Mouse (Mus musculus): ENCODE measurements at regions not wholly inside any gene's neighbourhood (a gene's known extent, or its start where the extent isn't known, plus 50 kb on each side); places are given as distances from the start of the nearest gene placed in this dataset.

DNA sequence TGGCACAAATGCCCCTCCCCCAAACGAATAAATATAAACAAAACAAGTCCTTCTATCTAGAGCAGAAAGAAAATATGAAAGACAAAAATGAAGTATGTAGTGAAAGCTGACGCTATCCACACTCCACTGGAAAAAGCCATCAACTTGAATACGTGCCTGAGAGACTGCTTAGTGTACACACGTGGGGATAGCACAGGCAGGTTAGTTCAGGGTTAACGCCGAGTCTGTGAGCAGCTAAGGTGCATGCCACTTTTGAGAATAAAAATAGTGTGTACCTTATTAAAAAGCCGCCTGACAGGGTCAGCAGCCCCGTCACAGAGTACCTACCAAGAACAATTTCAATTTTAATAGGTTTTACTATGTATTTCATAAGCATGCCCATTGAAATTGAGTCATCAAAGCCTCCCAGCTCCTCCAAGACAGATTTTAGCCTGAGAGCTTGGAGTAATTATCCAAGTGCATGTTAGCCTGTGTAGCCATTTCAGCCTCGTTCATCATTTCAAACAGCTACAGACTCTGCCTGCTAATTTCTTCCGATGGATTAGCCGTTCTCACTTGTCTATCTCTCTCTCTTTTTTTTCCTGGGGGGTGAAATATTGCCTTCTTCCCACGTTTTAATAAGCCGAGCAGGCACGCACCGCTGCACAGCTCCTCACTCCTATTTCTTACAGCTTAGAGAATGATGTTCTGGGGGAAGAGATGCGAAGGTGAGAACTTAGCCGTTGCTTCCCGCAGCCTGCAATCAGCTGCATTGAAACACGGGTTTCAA lies 59.2 kb upstream of the Rrp15 start:
- no peaks in the 10 kb centered on the region for H3K4me1 ChIP-seq (replicated peaks; ENCODE audit: control insufficient read depth, insufficient read depth, low read length)
- H3K4me2 ChIP-seq: no peak overlapping the region
- 69% methylated on average over 19 of the region's 19 CpGs for WGBS
- no peaks in the 10 kb centered on the region for H3K36me3 ChIP-seq (ENCODE audit: control insufficient read depth, insufficient read depth, low read length)
- no peak overlapping the region for H3K9ac ChIP-seq (ENCODE audit: low read depth, low read length)
- no peak for ATAC-seq (replicated peaks; ENCODE audit: low FRiP score)
- H3K27ac ChIP-seq (ENCODE audit: low read depth, low read length): no peak overlapping the region
- H3K9me3 ChIP-seq (ENCODE audit: control insufficient read depth, low read length): no peaks in the 10 kb centered on the region
- no peak for DNase-seq (ENCODE audit: low spot score)
- no peak overlapping the region for H3K4me3 ChIP-seq (ENCODE audit: low read depth, low read length)
- H3K27me3 ChIP-seq (replicated peaks; ENCODE audit: control insufficient read depth, insufficient read depth, low read length): no peaks in the 10 kb centered on the region; the same call in 1 of the 2 replicates

DNA sequence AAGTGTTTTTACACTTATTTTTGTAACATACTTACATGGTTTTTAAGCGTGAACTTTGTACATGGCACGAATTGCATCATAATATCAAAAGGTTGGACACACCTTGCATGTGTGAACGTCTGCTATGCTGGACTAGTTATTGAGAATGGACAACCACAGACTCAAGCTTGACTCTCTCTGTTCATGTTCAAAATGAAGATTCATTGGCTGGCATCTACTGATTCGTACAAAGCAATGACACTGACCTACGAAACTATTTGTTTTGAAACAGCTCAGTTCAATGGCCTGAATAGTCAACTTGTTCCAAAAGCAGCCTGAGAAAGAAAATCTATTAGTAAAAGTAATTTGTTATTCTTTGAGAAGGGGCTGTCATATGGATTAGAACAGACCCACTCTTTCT lies 55.3 kb upstream of the Rrp15 start:
- ATAC-seq (replicated peaks; ENCODE audit: low FRiP score): no peak
- WGBS: 78% methylated on average over 5 of the region's 5 CpGs
- no peaks in the 10 kb centered on the region for H3K36me3 ChIP-seq (ENCODE audit: control insufficient read depth, insufficient read depth, low read length)
- H3K9ac ChIP-seq (ENCODE audit: low read depth, low read length): no peak overlapping the region
- no peaks in the 10 kb centered on the region; the same call in 1 of the 2 replicates for H3K27me3 ChIP-seq (replicated peaks; ENCODE audit: control insufficient read depth, insufficient read depth, low read length)
- no peak for DNase-seq (ENCODE audit: low spot score)
- no peak overlapping the region for H3K4me2 ChIP-seq
- no peak overlapping the region for H3K4me3 ChIP-seq (ENCODE audit: low read depth, low read length)
- H3K4me1 ChIP-seq (replicated peaks; ENCODE audit: control insufficient read depth, insufficient read depth, low read length): no peaks in the 10 kb centered on the region
- no peak overlapping the region for H3K27ac ChIP-seq (ENCODE audit: low read depth, low read length)
- H3K9me3 ChIP-seq (ENCODE audit: control insufficient read depth, low read length): no peaks in the 10 kb centered on the region
